Mouse (Mus musculus) G1E (cell line): ENCODE measurements around the gene Yars.

ENCODE experiments used
- CTCF ChIP-seq: IDR thresholded peaks from 2 replicates; pipeline ENCODE4 v1.5.1; 2012; ENCODE audit warnings: low read depth, low read length, inconsistent platforms, mixed read lengths
- GATA1 ChIP-seq: IDR thresholded peaks from 2 replicates; pipeline ENCODE4 v1.6.1; 2012; ENCODE audit warnings: borderline replicate concordance, low read length, inconsistent platforms, mixed read lengths
- GATA2 ChIP-seq: IDR thresholded peaks from 2 replicates; pipeline ENCODE4 v1.6.1; 2012; ENCODE audit warnings: low read depth, low read length, inconsistent platforms, borderline replicate concordance
- POLR2AphosphoS5 ChIP-seq: IDR thresholded peaks from 2 replicates; pipeline ENCODE4 v1.6.1; 2012; ENCODE audit warnings: low read depth, low read length, inconsistent platforms; ENCODE audit not compliant: insufficient replicate concordance
- TAL1 ChIP-seq: conservative IDR thresholded peaks from 2 replicates; pipeline ENCODE4 v1.6.1; 2012; ENCODE audit warnings: low read depth, low read length, inconsistent platforms, mixed read lengths

DNA sequence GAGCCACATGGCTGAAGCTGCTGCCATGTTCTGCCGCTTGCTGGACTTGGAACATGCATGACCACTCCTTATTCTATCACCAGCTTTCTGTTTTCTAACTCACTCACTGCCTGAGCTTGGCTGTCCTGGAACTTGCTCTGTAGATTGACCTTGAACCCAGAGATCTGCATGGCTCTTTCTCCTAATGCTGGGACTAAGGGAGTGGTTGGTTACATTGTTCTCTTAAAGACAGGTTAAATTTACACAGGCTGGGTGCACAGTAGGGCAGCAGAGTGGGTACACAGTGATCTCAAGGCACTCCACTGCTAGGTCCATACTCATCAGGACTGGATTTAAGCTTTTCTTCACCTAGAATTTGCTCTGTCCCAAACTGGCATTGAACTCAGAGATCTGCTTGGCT is 4.7 kb downstream of the Yars start:
- TF ChIP-seq POLR2AphosphoS5 (no peak), CTCF (no peak), GATA2 (no peak), TAL1 (no peak), GATA1 (no peak)
